Mouse (Mus musculus) thymus, adult 2 months (tissue): ENCODE data around the gene Unc5c.

Experiments
- CTCF ChIP-seq: fragments of 200-500 bp; IDR thresholded peaks from 2 replicates; pipeline ENCODE4 v1.5.1; 2012; ENCODE audit warnings: mild to moderate bottlenecking, control low read depth, low read length, moderate library complexity, borderline replicate concordance; ENCODE audit not compliant: control insufficient read depth, poor library complexity, insufficient read depth; ENCODE audit errors: extremely low read depth
- POLR2A ChIP-seq: fragments of 200-500 bp; IDR thresholded peaks from 2 replicates; pipeline ENCODE4 v1.6.1; 2012; ENCODE audit warnings: mild to moderate bottlenecking, low read length, control low read depth, moderate library complexity; ENCODE audit not compliant: control insufficient read depth, poor library complexity, insufficient read depth; ENCODE audit errors: extremely low read depth

- TF ChIP-seq CTCF (no peak), POLR2A (no peak)
These were observed 129.1 kb downstream of the Unc5c start for GRCm38 (mm10) chr3:141594120-141594519.
